Mouse (Mus musculus) left cerebral cortex, postnatal 14 days (tissue): ENCODE results near the gene Map7d2. TPM values are rescaled to one million over a fixed set of nuclear protein-coding genes. Genes with fewer than 3 reads are reported as not detected.
A peak's percentile ranks its signal among the peaks of the same experiment; 100 is the strongest.
"Not testable (repeated sequence)": the region's sequence is repeated elsewhere in the genome, so short reads cannot be mapped to it uniquely, and the experiment has no call there.

ENCODE experiments used
- DNase-seq, 2 experiments: peaks; one replicate each; pipeline ENCODE4 v3.0.0; 2021 to 2022; ENCODE audit warnings: low spot score in 2 of 2, mixed read lengths in 1 of 2
- intact Hi-C: fragments of 180-260 bp; cut with DNase I; formaldehyde crosslinking; loops from one replicate; pipeline ENCODE4 v1.15.1; 2025
- long read RNA-seq, 2 experiments: library from polyadenylated mRNA; stranded (forward); transcript quantifications; one replicate each; pipeline ENCODE4 v2.0.0; 2021
- total RNA-seq, 2 experiments: library from RNA; stranded (reverse); gene quantifications; 2 replicates each; pipeline ENCODE4 v1.2.3; 2021

The Map7d2 gene
- 10 to 100 TPM; 91.2 to 96.2 TPM for total RNA-seq
- long read RNA-seq, experiment 1, transcript Map7d2-203 (17 exons, 3,670 nt): major isoform, 49 of 125 reads
- long read RNA-seq, experiment 1, partial matches to known transcripts: 22 of 125 reads
- long read RNA-seq, experiment 1, other reads (novel, unspliced or antisense): 53 of 125 reads
- long read RNA-seq, experiment 2, transcript Map7d2-203 (17 exons, 3,670 nt): major isoform, 40 of 96 reads
- long read RNA-seq, experiment 2, partial matches to known transcripts: 21 of 96 reads
- long read RNA-seq, experiment 2, other reads (novel, unspliced or antisense): 33 of 96 reads

DNA sequence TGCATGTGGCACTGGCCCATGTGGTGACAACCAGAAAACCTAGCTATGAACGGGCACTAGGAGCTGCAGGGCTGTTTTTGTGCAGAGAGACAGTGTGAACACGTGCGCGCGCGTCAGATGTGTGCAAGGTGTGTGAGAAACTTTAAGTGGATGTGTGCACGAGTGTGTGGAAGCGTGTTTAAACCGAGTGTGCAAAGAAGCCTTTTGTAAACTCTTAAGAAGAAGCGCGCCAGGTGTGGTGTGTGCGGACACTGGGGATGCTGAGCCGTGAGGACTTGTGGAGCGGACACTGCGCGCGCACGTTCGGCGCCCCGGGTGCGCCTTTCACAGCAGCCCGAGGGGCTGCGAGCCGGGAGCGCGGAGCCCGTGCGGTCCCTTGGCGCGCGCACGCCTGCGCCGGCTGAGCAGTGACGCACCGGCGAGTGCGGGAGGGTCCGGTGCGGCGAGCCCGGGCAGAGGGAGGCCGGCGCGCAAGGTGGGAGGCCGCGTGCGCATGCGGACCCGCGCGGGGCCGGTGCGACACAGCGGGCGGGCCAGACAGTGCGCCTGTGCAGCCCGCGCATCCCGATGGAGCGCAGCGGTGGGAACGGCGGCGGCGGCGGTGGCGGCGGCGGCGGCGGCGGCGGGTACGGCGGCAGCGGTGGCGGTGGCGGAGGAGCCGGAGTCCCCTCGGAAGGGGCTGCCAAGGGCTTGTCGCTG lies at the start of gene Map7d2:
Gene Map7d2 (plus strand): TSS at position 443 of the 699 bp plus-strand sequence.
- intact Hi-C loops: no loop called here
- DNase-seq: peak; percentile 44 to 59

DNA sequence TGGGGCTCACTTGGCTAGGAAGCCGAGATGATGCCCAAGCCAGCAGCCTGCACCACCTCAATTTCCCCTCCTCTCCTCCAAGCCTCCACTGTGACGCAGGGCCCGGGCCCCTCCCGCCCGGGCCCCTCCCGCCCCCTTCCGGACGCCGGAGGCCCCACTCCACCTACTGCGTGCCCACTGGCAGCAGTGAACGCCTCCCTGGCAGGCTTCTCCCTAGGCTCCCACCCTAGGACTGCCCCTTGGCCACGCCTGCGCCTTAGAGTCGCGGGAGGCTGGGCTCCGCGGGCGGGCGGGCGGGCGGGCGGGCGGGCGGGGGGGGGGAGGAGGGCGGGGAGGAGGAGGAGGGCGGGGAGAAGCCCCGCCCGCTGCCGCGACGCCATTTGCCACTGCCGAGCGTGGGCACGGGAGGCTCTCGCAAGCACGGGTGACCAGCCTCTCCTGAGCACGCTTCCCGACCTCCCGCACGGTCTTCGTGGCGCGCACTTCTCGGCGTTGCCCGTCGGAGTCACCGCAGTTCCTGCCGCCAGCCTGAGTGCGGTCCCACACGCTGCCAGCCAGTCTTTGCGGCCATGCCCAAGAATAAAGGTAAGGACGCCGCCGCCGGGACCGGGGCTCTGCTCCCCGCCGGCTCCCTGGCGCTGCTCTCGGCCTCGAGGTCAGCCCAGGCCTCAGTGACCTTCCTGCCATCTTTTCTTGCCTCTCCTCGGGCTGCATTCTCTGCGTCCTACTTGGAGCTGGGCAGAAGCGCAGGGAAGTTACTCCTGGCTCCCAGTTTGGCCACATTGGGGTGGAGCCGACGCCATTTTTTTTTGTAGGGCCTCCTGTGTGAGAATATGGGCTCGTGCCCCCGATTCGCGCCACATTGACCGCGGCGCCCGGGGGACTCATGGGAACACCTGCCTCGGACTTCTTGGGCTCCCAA lies 42.3 kb upstream of the Map7d2 start, which contains the start of gene Eif1ax:
Gene Eif1ax (plus strand): TSS at position 348 of the 922 bp plus-strand sequence.
- intact Hi-C loops: no loop called here

DNA sequence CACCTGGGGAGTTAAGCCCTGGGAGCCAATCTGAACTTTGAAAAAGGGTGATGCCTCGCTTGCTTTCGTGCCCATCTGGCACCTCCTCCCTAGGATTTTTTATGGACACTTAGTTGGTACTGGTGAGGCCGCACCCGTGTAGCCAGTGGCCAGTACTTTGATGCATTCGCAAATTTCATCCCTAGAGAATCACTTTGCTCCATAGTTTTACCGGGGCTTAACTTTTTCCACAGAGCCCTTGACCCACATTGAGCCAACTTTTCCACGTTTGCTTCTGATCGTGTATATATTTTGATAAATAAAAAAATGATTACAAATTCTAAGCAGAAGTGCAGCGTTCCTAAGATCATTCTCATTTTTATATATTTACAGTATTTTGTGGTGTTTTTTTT lies 41.6 kb upstream of the Map7d2 start:
- intact Hi-C loops: no loop called here
- no peak for DNase-seq

More for the DNA sequence above, 42.3 kb upstream of the Map7d2 start, which contains the start of gene Eif1ax:
- peak; percentile 27 to 65 for DNase-seq

DNA sequence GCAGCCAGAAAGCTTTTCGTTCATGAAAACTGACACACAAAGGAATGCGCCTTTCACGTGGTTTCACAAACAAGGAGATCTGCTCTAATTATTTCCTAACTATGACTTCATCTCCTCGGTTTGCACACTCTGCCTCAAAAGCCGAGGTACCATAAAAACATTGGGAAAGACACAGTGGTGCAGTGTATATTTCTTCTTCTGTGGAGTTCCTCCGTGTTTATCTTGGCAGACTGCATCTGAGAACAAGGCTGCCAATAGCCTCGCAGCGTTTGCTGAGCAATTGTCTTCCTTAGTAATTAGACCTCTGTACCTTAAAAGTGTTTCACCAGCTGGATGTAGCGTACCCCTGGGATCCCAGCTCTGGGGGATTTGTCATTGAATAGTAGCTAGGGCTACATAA lies 27.3 kb upstream of the Map7d2 start:
- intact Hi-C loops: no loop called here
- no peak for DNase-seq

DNA sequence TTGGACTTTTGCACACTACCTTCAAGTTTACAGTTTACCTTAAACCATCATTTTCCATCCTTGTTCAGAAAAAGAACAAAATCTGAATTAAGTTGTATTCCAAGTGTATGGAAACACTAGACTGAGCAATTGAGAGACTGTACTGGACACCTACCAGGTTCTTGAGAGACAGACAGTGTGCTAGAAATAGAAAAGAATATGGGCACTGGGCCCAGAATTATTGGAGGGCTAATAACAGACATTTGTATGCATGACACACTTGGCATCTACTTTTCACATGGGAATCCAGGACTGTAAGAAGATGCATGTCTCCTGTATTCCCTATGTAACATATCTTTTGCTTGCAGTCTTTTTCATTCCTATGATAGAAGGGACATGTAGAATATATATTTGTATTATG lies 25.4 kb upstream of the Map7d2 start:
- no peak for DNase-seq
- intact Hi-C loops: no loop called here

DNA sequence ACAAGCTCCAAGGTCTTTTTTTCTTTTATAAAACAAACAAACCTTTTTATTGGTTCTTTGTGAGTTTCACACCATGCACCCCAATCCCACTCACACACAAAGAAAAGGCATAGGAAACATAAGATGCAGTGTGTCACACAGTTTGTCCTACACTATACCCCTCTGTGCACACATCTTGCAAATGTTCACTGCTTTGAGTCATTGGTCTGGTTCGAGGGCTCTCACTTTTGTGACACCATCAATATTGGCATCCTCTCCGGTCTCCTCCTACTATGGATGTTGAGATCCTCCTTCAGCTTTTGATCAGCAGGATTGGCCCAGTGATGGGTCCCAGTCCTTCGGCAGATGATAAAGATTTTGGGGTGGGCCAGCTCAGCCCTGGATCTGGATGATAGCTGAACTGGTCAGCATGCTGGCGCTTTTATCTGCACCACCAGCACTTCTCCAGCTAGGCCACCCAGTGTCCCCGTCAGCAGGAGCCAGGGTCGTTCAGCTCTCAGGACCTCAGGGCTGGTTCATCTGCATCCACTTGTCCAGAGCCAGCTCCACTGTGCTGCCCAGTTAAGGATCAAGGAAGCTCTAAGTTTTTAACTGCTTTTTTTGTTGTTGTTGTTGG lies 23.9 kb upstream of the Map7d2 start:
- no peak for DNase-seq
- intact Hi-C loops: no loop called here

DNA sequence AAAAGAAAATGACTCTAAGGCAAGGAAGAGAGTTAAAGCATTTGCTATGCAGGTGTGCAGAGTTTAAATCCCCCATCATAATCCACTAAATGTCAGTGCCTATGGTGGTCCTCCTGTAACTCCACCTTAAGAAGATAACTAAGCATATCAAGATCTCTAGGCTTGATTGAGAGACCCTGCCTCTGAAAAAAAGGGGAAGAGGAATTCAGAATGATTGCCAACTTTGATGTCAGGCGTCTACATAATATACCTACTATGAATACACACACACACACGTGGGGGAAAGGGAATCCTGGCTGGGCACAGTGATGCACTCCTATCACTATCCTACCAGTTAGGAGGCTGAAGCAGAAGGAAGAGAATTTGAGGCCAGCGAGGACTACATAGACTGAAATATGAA lies 23.1 kb upstream of the Map7d2 start:
- intact Hi-C loops: no loop called here

DNA sequence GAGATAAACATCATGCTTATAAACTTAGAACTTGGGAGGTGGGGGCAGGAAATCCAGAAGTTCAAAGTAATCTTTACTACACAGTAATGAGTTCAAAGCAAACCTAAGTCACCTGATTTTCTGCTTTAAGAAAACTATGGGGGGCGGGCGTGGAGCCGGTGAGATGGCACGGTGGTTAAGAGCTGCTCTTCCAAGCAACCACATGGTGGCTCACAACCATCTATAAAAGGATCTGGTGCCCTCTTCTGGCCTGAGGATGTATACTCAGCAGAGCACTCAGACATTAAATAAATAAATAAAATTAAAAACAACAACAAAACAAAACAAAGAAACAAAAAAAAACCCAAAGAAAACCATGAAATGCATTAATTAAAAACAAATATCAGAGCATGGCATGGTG lies 5.1 kb upstream of the Map7d2 start:
- DNase-seq: peak in 1 of 2 experiments; percentile 27
- intact Hi-C loops: no loop called here

More for the DNA sequence above, 23.1 kb upstream of the Map7d2 start:
- no peak for DNase-seq

DNA sequence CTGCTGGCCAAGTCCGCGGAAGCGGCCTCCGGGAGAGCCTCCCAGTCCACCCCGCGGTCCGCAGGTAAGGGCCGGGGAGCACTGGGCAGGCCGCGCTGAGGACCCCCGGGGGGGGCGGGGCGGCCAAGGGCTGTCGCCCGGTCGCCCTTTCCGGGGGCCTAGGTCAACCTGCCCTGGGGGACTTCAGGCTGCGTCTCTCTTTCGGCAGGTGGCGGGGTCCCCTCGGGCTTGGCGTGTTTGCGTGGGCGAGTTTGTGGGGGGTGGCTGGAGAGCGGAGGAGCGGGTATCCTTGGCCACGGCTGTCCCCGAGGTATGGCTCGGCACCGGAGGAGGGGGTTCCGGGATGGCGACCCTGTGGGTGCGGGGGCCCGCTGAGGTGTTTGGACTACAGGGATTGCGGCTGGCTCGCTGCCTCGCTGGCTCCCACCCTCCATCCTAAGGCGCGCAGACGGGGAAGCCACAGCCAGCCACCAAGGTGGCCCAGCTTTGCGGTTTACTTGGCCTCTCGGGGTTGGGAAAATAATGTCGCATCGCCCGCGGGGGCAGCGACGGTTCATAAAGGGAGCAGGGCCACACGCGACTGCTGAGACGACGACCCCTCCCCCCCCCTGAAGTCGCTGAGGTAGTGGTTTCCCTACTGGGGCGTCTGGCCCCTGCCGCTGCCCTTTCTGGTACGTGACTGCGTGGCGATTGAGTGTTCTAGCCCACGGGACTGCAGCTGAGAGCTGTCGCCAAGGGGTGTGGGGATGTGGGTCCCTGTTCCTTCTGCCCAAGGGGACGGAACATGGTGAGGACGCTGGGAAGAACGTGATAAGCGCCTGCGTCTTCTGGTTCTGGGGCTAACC lies 679 bp downstream of the Map7d2 start:
- intact Hi-C loops: no loop called here

DNA sequence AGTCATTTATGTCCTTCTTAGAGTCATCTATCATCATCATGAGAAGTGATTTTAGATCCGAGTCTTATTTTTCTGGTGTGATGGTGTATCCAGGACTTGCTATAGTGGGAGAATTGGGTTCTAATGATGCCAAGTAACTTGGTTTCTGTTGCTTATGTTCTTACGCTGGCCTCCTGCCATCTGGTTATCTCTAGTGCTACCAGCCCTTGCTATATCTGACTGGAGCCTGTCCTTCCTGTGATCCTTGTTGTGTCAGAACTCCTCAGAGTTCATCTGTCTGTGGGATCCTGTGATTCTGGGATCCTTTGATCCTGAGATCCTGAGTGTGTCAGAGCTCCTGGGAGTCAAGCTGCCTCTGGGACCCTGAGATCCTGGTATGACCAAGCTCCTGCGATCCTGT lies 16.1 kb downstream of the Map7d2 start:
- intact Hi-C loops, DNase-seq: not testable (repeated sequence)

More for the DNA sequence above, 679 bp downstream of the Map7d2 start:
- DNase-seq: peak; percentile 12 to 24

DNA sequence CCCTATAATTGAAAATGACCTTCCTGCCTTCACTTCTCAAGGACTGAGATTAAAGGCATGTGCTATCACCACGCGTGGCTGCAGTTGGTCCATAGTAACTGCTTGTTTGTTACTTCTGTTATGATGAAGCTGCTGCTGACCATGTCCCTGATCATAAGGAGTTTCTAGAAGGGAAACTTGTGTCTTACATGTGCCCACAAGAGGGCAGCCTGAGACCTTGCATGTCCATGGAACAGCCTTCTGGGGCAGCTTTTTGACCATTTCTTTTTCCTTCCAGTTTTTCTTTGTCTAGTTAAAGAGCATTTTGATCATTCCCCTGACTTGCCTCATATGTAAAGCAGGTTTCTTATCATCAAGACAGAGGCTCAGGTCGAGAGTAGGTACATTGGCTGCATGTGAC lies 27.8 kb downstream of the Map7d2 start:
- peak; percentile 17 to 28 for DNase-seq
- intact Hi-C loops: no loop called here

DNA sequence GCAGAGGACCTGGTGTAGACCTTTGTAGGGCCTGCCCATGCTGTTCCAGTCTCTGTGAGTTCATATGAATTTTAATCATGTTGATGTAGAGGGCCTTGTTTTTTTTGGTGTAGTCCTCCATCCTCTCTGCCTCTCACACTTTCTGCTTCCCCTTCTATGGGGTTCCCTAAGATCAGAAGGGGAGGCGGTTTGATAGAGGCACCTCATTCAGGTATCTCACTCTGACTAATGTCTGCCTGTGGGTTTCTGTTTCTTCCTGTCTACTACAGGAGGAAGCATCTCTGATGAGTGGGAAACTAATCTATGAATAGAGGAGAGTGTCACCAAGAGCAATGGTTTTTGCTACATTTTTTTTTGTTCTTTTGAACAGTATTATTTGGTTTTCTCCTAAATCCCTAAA lies 32.8 kb downstream of the Map7d2 start:
- no peak for DNase-seq
- intact Hi-C loops: no loop called here

DNA sequence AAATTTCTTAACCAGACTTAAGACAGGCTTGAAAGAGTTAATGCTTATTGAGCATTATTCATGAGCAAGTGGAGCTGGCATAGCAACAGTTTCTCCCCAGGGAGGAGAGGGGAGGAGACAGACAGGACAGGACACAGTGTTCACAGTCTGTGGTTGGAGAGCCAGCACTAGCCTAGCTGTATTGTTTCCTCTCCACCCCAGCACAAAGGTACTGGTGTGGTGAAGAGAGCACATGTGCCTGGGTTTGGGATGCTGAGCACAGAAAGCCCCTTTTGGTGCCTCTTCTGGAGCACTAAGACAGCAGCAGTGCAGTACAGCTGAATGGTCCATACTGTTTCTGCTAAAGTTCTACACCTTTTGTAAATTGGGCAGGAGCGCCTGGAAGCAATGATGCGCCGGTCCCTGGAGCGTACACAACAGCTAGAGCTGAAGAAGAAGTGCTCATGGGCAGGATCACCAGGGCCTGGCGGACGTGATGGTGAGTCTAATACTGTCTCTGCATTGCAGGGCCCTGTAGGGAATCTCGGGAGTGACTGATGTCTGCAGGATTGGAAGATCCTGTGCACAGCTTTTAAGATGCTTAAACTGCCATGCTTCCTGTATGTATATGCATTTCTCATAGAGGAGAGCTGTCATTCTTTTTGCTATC lies 44.8 kb downstream of the Map7d2 start:
- DNase-seq: peak; percentile 8 to 10

DNA sequence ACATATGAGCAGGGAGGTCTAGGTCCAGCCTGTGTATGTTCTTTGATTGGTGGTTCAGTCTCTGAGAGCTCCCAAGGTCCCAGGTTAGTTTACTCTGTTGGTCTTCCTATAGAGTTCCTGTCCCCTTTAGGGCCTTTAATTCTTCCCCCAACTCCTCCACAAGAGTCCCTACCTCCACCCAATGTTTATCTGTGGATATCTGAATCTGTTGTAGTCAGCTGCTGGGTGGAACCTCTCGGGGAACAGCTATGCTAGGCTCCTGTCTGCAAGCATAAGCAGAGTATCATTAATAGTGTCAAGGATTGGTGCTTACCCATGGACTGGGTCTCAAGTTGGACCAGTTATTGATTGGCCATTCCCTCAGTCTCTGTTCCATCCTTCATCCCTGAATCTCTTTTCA lies 60.4 kb downstream of the Map7d2 start:
- no peak for DNase-seq
- intact Hi-C loops: no loop called here

More for the DNA sequence above, 44.8 kb downstream of the Map7d2 start:
- intact Hi-C loops: no loop called here

DNA sequence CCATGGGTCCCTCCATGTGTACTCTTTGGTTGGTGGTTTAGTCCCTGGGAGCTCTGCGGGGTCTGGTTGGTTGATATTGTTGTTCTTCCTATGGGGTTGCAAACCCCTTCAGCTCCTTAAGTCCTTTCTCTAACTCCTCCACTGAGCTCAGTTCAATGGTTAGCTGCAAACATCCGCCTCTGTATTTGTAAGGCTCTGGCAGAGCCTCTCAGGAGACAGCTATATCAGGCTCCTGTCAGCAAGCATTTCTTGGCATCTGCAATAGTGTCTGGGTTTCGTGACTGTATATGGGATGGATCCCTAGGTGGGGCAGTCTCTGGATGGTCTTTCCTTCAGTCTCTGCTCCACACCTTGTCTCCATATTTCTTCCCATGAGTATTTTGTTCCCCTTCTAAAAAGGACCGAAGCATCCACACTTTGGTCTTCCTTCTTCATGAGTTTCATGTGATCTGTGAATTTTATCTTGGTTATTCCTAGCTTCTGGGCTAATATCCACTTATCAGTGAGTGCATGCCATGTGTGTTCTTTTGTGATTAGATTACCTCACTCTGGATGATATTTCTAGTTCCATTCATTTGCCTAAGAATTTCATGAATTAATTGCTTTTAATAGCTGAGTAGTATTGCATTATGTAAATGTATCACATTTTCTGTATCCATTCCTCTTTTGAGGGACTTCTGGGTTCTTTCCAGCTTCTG lies 64.0 kb downstream of the Map7d2 start:
- DNase-seq, intact Hi-C loops: not testable (repeated sequence)

DNA sequence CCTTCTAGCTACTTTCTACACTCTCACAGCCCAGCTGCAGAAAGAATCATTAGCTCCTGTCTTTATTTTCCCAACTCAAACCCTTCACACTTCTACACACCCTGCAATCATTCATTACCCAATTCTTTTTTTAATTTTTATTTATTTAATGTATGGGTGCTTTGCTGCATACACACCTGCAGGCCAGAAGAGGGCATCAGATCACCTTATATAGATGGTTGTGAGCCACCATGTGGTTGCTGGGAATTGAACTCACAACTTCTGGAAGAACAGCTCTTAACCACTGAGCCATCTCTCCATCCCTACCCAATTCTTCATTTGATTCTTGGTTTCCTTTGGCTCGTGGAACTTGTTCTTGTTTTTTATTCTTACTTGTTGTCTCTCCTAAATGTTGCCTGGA lies 69.9 kb downstream of the Map7d2 start:
- intact Hi-C loops: no loop called here
- DNase-seq: no peak

DNA sequence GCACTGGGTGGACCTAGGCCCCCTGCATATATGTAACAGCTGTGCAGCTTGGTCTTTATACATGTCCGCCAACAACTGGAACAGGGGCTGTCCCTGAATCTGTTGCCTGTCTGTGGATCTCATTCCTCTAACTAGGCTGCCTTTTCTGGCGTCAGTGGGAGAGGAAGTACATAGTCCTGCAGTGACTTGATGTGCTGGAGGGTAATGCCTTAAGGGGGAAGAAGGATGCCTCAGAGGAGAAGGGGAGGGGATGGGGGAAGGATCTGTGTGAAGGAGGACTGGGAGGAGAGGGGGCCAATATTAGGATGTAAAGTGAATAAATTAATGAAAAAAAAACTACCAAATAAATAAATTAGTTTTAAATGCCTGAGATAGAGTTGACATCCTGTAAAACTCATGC lies 88.8 kb downstream of the Map7d2 start:
- intact Hi-C loops: no loop called here
- DNase-seq: no peak
